Mouse (Mus musculus) midbrain, embryonic 13.5 days (tissue): ENCODE data around the gene Cpne2. TPM values are rescaled to one million over a fixed set of nuclear protein-coding genes. Genes with fewer than 3 reads are reported as not detected.

Experiments used
- ATAC-seq: fragments of 200-750 bp; cut with Nextera tagmentation; 2 replicates; pipeline ENCODE4 v1.8.0; 2017; ENCODE audit warnings: mild to moderate bottlenecking, moderate TSS enrichment, moderate library complexity
- H3K27ac ChIP-seq: fragments of 300-500 bp; sonication (generic); 2 replicates; pipeline ENCODE4 v1.5.1; 2015; ENCODE audit warnings: inconsistent platforms, mild to moderate bottlenecking, moderate library complexity
- H3K27me3 ChIP-seq: fragments of 300-500 bp; sonication (generic); 2 replicates; pipeline ENCODE4 v1.6.1; 2015; ENCODE audit warnings: mild to moderate bottlenecking, inconsistent platforms
- H3K36me3 ChIP-seq: fragments of 300-500 bp; sonication (generic); 2 replicates; pipeline ENCODE4 v1.6.1; 2015; ENCODE audit warnings: mild to moderate bottlenecking, inconsistent platforms
- H3K4me1 ChIP-seq: fragments of 300-500 bp; sonication (generic); replicated peaks from 2 replicates; pipeline ENCODE4 v1.6.1; 2015; ENCODE audit warnings: inconsistent platforms
- H3K4me2 ChIP-seq: fragments of 300-500 bp; sonication (generic); replicated peaks from 2 replicates; pipeline ENCODE4 v1.6.1; 2015; ENCODE audit warnings: moderate library complexity, mild to moderate bottlenecking, inconsistent platforms
- H3K4me3 ChIP-seq: fragments of 300-500 bp; sonication (generic); replicated peaks from 2 replicates; pipeline ENCODE4 v1.5.1; 2015; ENCODE audit warnings: mild to moderate bottlenecking, inconsistent platforms
- H3K9ac ChIP-seq: fragments of 300-500 bp; sonication (generic); replicated peaks from 2 replicates; pipeline ENCODE4 v1.6.1; 2015; ENCODE audit warnings: mild to moderate bottlenecking, inconsistent platforms
- H3K9me3 ChIP-seq: fragments of 300-500 bp; sonication (generic); 2 replicates; pipeline ENCODE4 v1.6.1; 2016; ENCODE audit warnings: mild to moderate bottlenecking, inconsistent platforms
- WGBS: fragments of 180-500 bp; shearing (Covaris S2); methylation state at CpG from one replicate; pipeline ENCODE4 v1.1.7; 2015; 5-methylcytosine and 5-hydroxymethylcytosine counted together
- polyA plus RNA-seq: library from polyadenylated mRNA; unstranded; fragments of >200 nt; fragmentation: Nextera tagmentation; extraction: Ambion mirVana; gene quantifications from 2 replicates; pipeline ENCODE4 v1.2.1, GENCODE M21; 2015

Cpne2 gene
- polyA plus RNA-seq, 1 experiment from 2014 or later = 12.3 TPM

DNA sequence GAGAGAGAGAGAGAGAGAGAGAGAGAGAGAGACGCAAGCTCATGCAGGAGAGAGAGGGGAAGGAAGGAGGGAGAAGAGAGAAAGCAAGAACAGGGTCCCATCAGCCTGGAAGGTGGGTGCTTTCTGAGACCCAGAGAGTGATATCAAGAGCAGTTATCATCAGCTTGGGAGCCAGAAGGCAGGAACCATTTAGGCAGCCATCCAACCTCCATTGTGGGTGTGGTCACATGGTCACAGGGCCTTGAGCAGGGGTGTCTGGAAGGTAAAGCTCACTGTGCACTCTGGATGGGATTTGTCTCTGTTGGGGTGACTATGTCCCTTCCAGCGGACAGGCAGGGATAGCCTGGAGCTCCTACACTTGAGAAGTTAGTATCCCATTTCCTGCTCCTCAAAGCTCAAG lies 7.2 kb downstream of the Cpne2 start:
- WGBS = 93% methylated on average over 2 of the region's 2 CpGs
- Histone ChIP-seq H3K9me3 (no peaks in the 10 kb centered on the region), H3K36me3 (no peaks in the 10 kb centered on the region), H3K27me3 (0 out of 2 replicates have a peak, but pooled peaks cover 7% of the 10 kb centered on the region), H3K4me1 (peaks cover 21% of the 10 kb centered on the region), H3K9ac (no peak overlapping the region), H3K4me3 (no peak overlapping the region), H3K27ac (no peak overlapping the region), H3K4me2 (no peak overlapping the region)
- no peak for ATAC-seq

DNA sequence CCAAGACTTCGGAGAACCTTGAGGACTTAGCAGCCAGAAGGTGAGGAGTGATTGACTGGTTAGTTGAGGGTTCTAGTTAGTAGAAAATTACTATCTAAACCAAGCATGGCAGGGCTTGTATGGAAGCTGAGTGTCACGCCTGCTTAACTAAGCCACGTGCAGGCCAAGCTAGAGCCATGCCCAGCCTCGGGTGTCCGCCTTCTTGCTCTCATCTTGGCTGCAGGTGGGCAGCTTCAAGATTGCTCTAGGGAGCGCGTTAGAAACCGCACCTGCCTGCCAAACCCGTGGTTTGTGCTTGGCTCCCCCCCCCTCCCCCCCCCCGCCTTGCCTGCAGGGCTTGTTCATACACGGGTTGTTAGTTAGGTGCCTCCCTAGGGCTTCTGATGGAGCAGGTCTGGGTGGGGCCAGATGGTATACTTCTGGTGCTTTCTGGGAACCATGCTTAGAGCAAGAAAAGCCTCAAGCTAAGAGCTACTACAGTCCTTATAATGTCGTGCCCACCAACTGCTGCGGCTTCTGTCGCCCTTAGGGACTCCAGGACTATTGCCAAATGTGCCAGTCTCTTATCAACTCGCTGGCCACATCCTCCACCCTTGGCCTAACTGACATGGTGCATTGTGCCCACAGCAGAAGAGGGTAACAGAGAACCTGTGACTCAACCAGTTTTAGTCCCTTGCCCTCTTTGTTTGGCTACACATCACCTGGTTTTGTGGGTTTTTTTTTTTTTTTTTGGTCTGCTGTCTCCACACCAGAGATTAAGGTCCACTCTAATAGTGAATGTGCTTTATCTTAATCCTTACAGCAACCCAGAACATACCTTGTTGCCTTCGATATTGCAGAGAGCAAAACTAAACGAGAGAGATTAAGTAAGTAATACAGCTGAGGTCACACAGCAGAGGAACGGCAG lies 8.4 kb downstream of the Cpne2 start:
- Histone ChIP-seq H3K4me3 (no peak overlapping the region), H3K9me3 (no peaks in the 10 kb centered on the region), H3K4me1 (peaks cover 18% of the 10 kb centered on the region), H3K27ac (no peak overlapping the region), H3K9ac (no peak overlapping the region), H3K4me2 (no peak overlapping the region), H3K27me3 (0 out of 2 replicates have a peak, but pooled peaks cover under 1% of the 10 kb centered on the region), H3K36me3 (no peaks in the 10 kb centered on the region)
- 77% methylated on average over 18 of the region's 18 CpGs for WGBS
- ATAC-seq = no peak

DNA sequence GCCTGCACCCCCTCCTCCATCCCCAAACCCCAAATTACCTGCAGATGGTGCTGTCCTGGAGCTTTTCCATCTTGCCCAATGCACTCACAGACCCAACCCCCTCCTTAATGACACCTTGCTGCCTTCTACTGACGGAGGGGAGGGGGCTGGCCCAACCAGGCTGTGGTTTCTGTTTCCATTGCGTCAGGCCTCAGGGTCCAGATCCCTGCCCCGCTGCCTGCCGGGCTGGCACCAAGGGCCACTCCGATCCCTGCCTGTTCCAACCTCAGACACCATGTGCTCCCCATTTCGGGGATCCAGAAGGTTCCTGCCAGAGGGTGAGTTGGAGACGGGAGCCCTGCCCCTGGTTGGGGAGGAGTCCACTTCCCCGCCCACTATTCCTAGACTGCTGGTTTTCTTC lies 11.2 kb downstream of the Cpne2 start:
- Histone ChIP-seq H3K9me3 (no peaks in the 10 kb centered on the region), H3K9ac (no peak overlapping the region), H3K4me3 (no peak overlapping the region), H3K27ac (no peak overlapping the region), H3K4me2 (no peak overlapping the region), H3K27me3 (peaks cover 3% of the 10 kb centered on the region; the same call in 1 of the 2 replicates), H3K36me3 (no peaks in the 10 kb centered on the region), H3K4me1 (peaks cover 20% of the 10 kb centered on the region)
- WGBS = 74% methylated on average over 8 of the region's 8 CpGs
- no peak for ATAC-seq

DNA sequence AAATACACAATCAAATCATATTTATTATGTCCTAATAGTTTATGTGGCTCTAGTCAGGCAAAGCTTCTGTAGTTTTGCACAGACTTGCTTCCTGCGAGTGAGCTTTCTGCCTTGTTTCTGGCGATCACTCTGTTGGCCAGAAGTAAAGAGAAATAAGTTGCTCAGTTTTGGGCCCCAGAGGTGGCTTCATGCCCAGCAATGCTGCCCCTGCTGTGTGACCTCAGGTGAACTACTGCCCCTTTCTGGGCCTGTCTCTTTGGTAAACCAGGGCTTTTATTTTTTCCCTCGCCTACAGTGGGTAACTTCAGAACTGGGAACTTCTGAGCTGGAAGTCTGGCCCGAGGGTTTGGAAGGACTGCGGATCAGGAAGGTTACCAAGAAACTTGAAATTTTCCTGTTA lies 16.3 kb downstream of the Cpne2 start:
- no peak overlapping the region for H3K27ac ChIP-seq
- ATAC-seq = no peak
- WGBS = 55% methylated on average over 5 of the region's 5 CpGs

DNA sequence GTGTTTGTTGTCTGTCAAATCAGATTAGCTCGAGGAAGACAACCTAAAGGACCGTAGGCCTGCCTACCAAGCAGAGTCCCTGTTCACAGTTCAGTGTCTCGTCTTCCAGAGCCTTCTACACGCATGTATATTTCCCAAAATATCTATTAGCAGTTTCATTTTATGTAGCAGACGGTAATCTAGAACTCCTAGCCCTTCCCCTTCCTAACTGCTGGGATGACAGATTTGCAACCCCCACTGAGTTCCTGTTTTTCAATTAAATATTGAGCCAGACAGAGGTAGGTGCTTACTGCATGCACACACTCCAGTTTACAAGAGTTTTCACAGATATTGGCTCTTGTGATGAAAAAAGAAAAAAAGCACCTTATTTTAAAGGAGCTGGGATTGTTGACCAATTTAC lies 16.7 kb downstream of the Cpne2 start:
- Histone ChIP-seq H3K36me3 (no peaks in the 10 kb centered on the region), H3K4me3 (no peak overlapping the region), H3K9me3 (no peaks in the 10 kb centered on the region), H3K9ac (no peak overlapping the region), H3K4me1 (peaks cover 41% of the 10 kb centered on the region), H3K27ac (no peak overlapping the region), H3K27me3 (peaks cover 20% of the 10 kb centered on the region), H3K4me2 (no peak overlapping the region)
- WGBS = 37% methylated on average over 5 of the region's 5 CpGs
- ATAC-seq = no peak

More for the DNA sequence above, 16.3 kb downstream of the Cpne2 start:
- peaks cover 41% of the 10 kb centered on the region for H3K4me1 ChIP-seq
- no peaks in the 10 kb centered on the region for H3K9me3 ChIP-seq
- no peaks in the 10 kb centered on the region for H3K36me3 ChIP-seq
- no peak overlapping the region for H3K9ac ChIP-seq
- H3K4me3 ChIP-seq = no peak overlapping the region
- H3K27me3 ChIP-seq = peaks cover 20% of the 10 kb centered on the region; the same call in 1 of the 2 replicates
- no peak overlapping the region for H3K4me2 ChIP-seq

DNA sequence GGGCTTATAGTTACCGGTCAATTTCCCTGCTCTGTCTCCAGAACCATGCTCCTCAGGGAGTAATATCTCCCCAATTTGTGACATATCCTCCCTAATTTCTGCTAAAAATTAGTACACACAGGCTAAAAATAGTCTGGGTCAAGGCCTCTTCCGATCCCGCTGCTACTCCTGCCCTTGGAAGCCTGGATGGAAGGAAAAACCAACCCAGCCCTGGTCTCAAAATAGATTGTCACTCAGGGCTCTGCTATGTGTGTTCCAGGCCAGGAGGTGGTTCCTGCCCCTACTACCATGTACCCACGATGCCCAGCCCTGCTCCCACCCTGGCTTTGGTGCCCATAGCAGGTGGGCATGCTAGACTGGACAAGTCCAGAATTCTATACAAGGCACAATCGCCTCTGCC lies 17.2 kb downstream of the Cpne2 start:
- Histone ChIP-seq H3K27ac (no peak overlapping the region), H3K9me3 (no peaks in the 10 kb centered on the region), H3K9ac (no peak overlapping the region), H3K27me3 (peaks cover 24% of the 10 kb centered on the region), H3K4me3 (no peak overlapping the region), H3K4me2 (no peak overlapping the region), H3K36me3 (no peaks in the 10 kb centered on the region), H3K4me1 (peaks cover 41% of the 10 kb centered on the region)
- no peak for ATAC-seq
- WGBS = 81% methylated on average over 5 of the region's 5 CpGs

DNA sequence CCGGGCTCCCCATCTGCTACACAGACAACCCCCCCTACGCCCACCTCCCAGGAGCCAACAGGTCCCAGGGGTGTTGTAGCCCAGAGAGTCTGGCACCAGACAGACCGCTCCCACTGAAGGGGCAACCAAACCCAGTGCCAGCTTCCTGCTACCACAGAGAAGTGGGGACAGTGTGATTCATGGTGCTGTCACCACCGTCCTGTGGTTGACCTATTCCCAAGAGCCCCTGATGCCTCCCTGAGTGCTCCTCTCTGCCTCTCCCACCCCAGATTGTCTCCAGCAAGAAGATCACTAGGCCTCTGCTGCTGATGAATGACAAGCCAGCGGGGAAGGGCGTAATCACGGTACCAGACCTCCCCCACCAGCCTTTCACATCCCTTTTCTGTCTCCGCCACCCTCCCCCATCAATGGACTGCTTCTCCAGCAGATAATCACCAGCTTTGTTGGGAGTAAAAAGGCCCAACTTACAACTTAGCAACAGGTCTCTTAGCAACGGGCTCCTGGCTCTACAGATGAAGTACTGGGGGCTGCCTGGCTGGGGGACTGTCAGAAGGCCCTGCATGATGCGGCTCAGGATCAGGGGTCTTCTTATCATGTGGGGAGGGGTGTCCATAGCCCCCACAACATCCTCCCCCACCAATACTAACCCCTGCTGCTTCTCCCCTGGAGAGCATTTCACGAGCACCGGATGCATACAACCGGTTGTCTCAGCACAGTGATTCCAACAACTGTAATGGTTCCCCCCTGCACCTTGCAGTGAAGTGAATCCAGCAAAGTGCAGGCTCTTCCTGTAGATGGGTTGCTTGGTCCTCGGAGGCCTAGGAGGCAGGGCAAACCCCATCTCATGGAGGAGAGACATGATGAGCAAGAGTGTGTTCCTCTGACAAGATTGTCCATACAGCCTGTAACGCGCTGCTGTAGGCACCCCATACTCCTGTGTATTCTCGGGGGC lies 19.0 kb downstream of the Cpne2 start:
- Histone ChIP-seq H3K4me3 (no peak overlapping the region), H3K4me2 (peak overlapping the region; percentile 11; the same call in 1 of the 2 replicates), H3K9ac (no peak overlapping the region), H3K36me3 (no peaks in the 10 kb centered on the region), H3K4me1 (peaks cover 36% of the 10 kb centered on the region), H3K27ac (peak overlapping the region; percentile 84), H3K27me3 (peaks cover 32% of the 10 kb centered on the region), H3K9me3 (no peaks in the 10 kb centered on the region)
- WGBS = 21% methylated on average over 17 of the region's 17 CpGs
- ATAC-seq = peak; percentile 90

DNA sequence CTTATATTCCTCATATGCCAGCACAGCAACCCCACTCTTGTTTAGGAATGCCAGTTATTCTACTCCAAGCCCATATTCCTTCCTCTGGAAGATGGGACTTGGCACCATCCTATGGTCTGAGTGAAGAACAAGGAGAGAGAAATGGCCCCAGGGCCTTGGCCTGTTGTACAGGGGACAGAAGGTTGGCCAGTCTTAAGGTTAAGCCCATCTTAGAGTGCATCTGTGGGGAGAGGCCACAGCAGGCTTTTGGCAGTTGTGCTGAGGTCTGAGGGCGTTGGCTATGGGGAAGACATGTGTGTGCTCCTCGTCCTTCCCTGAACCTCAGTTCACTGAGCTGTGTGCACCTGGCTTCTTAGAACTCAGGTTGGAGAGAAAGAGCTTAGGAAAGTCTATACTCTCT lies 19.9 kb downstream of the Cpne2 start:
- no peak overlapping the region for H3K4me2 ChIP-seq
- ATAC-seq = no peak
- no peak overlapping the region for H3K4me3 ChIP-seq
- WGBS = 79% methylated on average over 2 of the region's 2 CpGs
- peak overlapping the region; percentile 84; the same call in 1 of the 2 replicates for H3K27ac ChIP-seq
- no peaks in the 10 kb centered on the region for H3K36me3 ChIP-seq
- H3K9me3 ChIP-seq = no peaks in the 10 kb centered on the region
- peaks cover 32% of the 10 kb centered on the region for H3K27me3 ChIP-seq
- no peak overlapping the region for H3K9ac ChIP-seq
- H3K4me1 ChIP-seq = peaks cover 36% of the 10 kb centered on the region

DNA sequence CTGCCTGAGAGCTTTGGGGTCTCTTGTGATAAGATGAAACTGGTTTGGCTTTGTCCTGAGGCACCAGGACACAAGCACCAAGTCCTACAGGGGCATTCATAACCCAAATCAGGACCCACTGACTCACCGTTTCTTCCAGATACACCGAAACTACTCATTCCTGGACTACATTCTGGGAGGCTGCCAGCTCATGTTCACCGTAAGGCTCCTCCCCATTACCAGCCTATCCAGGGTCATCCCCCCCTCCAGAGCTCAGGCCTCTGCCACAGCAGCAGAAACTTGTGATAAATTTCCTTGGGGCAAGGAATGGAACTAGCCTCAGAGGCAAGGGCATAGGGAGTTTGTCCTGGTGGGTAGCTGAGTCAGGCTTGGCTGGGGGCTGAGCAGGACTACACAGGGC lies 24.5 kb downstream of the Cpne2 start:
- Histone ChIP-seq H3K9ac (no peak overlapping the region), H3K27me3 (peaks cover 38% of the 10 kb centered on the region), H3K9me3 (no peaks in the 10 kb centered on the region), H3K4me3 (no peak overlapping the region), H3K36me3 (no peaks in the 10 kb centered on the region), H3K27ac (no peak overlapping the region), H3K4me2 (no peak overlapping the region), H3K4me1 (peaks cover 22% of the 10 kb centered on the region)
- WGBS = 86% methylated on average over 3 of the region's 3 CpGs
- ATAC-seq = no peak

DNA sequence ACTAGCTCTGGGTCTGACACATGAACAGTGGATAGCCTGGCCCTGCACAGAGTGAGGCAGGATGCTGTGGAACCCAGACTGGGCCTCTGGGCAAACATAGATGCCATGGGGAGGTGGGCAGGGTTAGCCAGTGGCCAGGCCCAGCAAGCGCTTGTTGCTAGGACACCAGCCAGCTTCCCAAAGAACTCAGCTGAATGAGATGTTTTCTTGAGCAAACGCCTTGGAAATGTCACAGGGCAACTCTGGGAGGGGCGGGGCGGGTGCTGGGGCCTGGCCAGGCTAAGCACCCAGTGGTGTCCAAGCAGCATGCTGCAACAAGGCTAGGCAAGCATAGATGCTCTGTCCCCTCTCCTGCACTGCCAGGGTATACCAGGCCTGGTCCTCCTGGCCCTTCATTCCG lies 28.5 kb downstream of the Cpne2 start:
- H3K9ac ChIP-seq = no peak overlapping the region
- H3K9me3 ChIP-seq = no peaks in the 10 kb centered on the region
- H3K27ac ChIP-seq = no peak overlapping the region
- H3K27me3 ChIP-seq = peaks cover 26% of the 10 kb centered on the region
- no peaks in the 10 kb centered on the region for H3K36me3 ChIP-seq
- no peak overlapping the region for H3K4me2 ChIP-seq
- no peak overlapping the region for H3K4me3 ChIP-seq
- WGBS = 18% methylated on average over 5 of the region's 5 CpGs
- peaks cover 25% of the 10 kb centered on the region for H3K4me1 ChIP-seq
- peak; percentile 86 for ATAC-seq

DNA sequence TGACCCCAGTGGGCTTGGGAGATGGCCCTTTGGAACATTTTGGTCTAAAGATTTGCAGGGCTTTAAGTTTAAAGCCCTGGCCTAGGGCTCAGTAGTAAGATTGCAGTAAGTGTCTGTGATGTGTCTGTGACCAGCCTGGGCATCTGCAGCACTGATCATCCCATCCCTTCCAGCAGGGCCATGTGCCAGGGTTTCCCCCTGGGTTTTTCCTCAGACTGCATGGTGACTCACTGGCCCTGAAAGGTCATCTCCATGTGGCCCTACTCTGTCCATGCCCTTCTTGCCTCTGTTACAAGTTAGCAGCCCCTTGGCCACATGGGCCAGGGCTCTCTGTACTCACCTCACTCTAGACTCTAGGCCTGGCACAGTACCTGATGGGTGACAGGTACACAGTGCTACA lies 31.6 kb downstream of the Cpne2 start:
- H3K4me1 ChIP-seq = peaks cover 47% of the 10 kb centered on the region
- H3K27ac ChIP-seq = no peak overlapping the region
- no peak overlapping the region for H3K4me3 ChIP-seq
- no peak for ATAC-seq
- H3K4me2 ChIP-seq = no peak overlapping the region
- H3K9me3 ChIP-seq = no peaks in the 10 kb centered on the region
- H3K27me3 ChIP-seq = peaks cover 18% of the 10 kb centered on the region
- H3K36me3 ChIP-seq = no peaks in the 10 kb centered on the region
- H3K9ac ChIP-seq = no peak overlapping the region

DNA sequence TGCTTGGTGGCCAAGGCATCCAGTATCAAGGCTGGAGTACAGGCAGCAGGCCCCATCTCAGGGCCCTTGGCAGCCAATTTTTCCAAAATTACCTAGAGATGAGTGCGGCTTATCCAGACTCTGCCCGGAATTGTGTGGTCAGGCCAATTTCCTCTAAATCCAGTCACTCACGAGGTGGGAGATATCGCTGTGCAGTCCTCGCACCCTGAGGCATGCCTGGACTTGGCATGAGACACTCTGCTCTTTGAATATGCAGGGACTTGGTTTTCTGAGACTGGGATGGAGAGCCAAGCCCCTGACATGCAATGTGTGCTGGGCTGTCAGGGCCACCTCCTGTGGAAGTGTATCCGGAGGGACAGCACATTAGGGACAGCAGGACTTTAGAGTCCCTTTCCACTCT lies 33.2 kb downstream of the Cpne2 start:
- WGBS = 73% methylated on average over 6 of the region's 6 CpGs
- H3K9me3 ChIP-seq = no peaks in the 10 kb centered on the region
- no peaks in the 10 kb centered on the region for H3K36me3 ChIP-seq
- ATAC-seq = no peak
- H3K4me3 ChIP-seq = no peak overlapping the region
- no peak overlapping the region; the same call in 1 of the 2 replicates for H3K9ac ChIP-seq
- H3K27ac ChIP-seq = peak overlapping the region; percentile 87
- H3K4me2 ChIP-seq = no peak overlapping the region
- H3K4me1 ChIP-seq = peaks cover 44% of the 10 kb centered on the region
- peaks cover 14% of the 10 kb centered on the region for H3K27me3 ChIP-seq
